Mouse (Mus musculus) lung, adult 2 months (tissue): Measurements from ENCODE around the gene Car12.

Source experiments
- CTCF ChIP-seq: fragments of 200-500 bp; IDR thresholded peaks from 2 replicates; pipeline ENCODE4 v1.5.1; 2011; ENCODE audit warnings: mild to moderate bottlenecking, low read length, control low read depth; ENCODE audit not compliant: insufficient read depth
- POLR2A ChIP-seq: fragments of 200-500 bp; IDR thresholded peaks from 2 replicates; pipeline ENCODE4 v1.6.1; 2011; ENCODE audit warnings: low read depth, mild to moderate bottlenecking, control low read depth, low read length, borderline replicate concordance; ENCODE audit errors: extremely low read depth

DNA sequence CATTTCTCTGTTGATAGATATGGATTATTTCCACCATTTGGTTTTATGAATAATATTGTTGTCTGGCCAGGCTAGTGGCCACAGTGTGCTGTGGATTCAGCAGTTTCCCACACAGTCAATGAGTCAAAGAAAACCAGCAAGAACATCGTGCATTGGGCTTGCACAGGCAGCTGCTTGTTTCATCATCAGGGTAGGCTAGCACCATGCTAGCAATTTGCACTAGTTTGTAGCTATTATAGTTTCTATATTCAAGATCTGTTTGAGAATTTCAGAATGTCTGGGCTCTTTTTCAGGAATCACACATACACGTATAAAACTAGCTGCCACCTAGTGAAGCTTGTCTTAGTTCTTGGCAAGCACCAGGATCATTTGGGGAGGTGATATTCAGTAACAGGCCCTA, 21.6 kb downstream of the Car12 start:
- no peak for TF ChIP-seq CTCF
- no peak for TF ChIP-seq POLR2A
